Mouse (Mus musculus): ENCODE results near the gene Acoxl.

DNA sequence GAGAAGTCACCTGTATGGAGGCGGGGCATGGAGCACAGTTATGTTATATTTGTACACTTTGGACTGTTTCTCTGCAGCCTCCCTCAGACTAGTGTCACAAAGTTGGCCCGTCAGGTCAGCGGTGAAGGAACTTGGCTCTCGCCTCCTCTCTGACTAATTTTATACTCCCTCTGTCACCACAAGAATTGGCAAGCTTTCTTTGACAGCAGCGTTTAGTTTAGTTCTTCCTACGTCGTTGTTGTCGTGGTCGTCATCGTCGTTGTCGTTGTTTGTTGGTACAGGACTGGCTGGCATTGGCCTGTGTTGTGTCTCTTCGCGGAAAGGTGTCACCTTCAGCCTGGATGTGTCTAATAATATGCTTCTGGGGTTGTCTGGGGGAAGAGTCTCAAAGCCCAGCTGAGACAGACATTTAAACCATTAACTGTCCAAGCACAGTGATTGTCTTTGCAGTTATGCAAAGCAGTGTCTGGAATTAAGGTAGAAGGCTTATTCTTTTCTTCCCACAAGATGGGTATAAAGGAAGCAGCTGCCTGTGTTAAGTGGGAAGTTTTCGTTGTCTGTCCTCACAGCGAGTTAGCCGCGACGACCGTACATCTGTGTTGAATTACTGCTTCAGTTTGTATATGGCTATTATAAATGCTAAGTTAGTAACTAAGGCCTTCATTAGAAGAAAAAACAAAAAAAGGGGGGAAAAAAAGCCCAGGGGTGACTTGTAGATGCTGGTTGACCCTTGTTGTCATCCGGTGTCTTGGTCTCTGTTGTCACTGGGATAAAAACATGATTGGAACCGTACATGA is 299.0 kb downstream of the Acoxl start:
- TF ChIP-seq CTCF (IDR thresholded peaks at IDR 0.05; ENCODE audit: borderline replicate concordance, insufficient read depth, low read depth, low read length) = no peak
- no peak for TF ChIP-seq POLR2A (IDR thresholded peaks at IDR 0.05; ENCODE audit: borderline replicate concordance, insufficient read depth, low read length)
